Mouse (Mus musculus): ENCODE results near the gene Ckap5. TPM values are rescaled to one million over a fixed set of nuclear protein-coding genes. Genes with fewer than 3 reads are reported as not detected.

The Ckap5 gene
- polyA plus RNA-seq, 1 experiment from 2014 or later, result 81.2 TPM

- no peaks in the 10 kb centered on the region for H3K4me1 ChIP-seq (replicated peaks)
- H3K27ac ChIP-seq, result no peak overlapping the region
- H3K36me3 ChIP-seq, result peaks cover 48% of the 10 kb centered on the region
- WGBS, result 92% methylated on average over 6 of the region's 6 CpGs
- H3K27me3 ChIP-seq (replicated peaks), result no peaks in the 10 kb centered on the region
- no peaks in the 10 kb centered on the region for H3K9me3 ChIP-seq
- H3K4me3 ChIP-seq (replicated peaks), result no peak overlapping the region
- ATAC-seq, result no peak
- H3K9ac ChIP-seq, result no peak overlapping the region
- H3K4me2 ChIP-seq (replicated peaks), result no peak overlapping the region
These were observed 134.4 kb downstream of the Ckap5 start for GRCm38 (mm10) chr2:91660981-91661380.

- Histone ChIP-seq H3K36me3 (peaks cover 43% of the 10 kb centered on the region), H3K27me3 (replicated peaks) (no peaks in the 10 kb centered on the region), H3K27ac (no peak overlapping the region), H3K4me1 (replicated peaks) (no peaks in the 10 kb centered on the region), H3K9ac (no peak overlapping the region), H3K4me3 (replicated peaks) (no peak overlapping the region), H3K4me2 (replicated peaks) (no peak overlapping the region), H3K9me3 (no peaks in the 10 kb centered on the region)
- ATAC-seq, result no peak
These were observed 138.2 kb downstream of the Ckap5 start for GRCm38 (mm10) chr2:91664780-91665179.

GRCm38 (mm10) chr2:91666386-91666910 is 139.9 kb downstream of the Ckap5 start:
- no peak overlapping the region for H3K27ac ChIP-seq
- no peaks in the 10 kb centered on the region for H3K27me3 ChIP-seq (replicated peaks)
- H3K9me3 ChIP-seq, result no peaks in the 10 kb centered on the region
- ATAC-seq, result no peak
- H3K4me2 ChIP-seq (replicated peaks), result no peak overlapping the region
- no peak overlapping the region for H3K9ac ChIP-seq
- 91% methylated on average over 6 of the region's 6 CpGs for WGBS
- peaks cover 50% of the 10 kb centered on the region for H3K36me3 ChIP-seq
- H3K4me1 ChIP-seq (replicated peaks), result no peaks in the 10 kb centered on the region
- no peak overlapping the region for H3K4me3 ChIP-seq (replicated peaks)

GRCm38 (mm10) chr2:91667747-91668146 is 141.2 kb downstream of the Ckap5 start:
- Histone ChIP-seq H3K4me1 (replicated peaks) (no peaks in the 10 kb centered on the region), H3K27me3 (replicated peaks) (no peaks in the 10 kb centered on the region), H3K4me3 (replicated peaks) (no peak overlapping the region), H3K4me2 (replicated peaks) (no peak overlapping the region), H3K36me3 (peaks cover 49% of the 10 kb centered on the region), H3K9ac (no peak overlapping the region), H3K9me3 (no peaks in the 10 kb centered on the region), H3K27ac (no peak overlapping the region)
- ATAC-seq, result peak; percentile 49; the same call in 1 of the 2 replicates
- WGBS, result 60% methylated on average over 2 of the region's 2 CpGs

GRCm38 (mm10) chr2:91669326-91669725 is 142.8 kb downstream of the Ckap5 start:
- 90% methylated on average over 8 of the region's 8 CpGs for WGBS
- Histone ChIP-seq H3K36me3 (peaks cover 36% of the 10 kb centered on the region), H3K9me3 (no peaks in the 10 kb centered on the region), H3K4me3 (replicated peaks) (no peak overlapping the region), H3K27me3 (replicated peaks) (no peaks in the 10 kb centered on the region), H3K9ac (no peak overlapping the region), H3K27ac (no peak overlapping the region), H3K4me2 (replicated peaks) (no peak overlapping the region), H3K4me1 (replicated peaks) (no peaks in the 10 kb centered on the region)
- ATAC-seq, result no peak

- Histone ChIP-seq H3K36me3 (peaks cover 33% of the 10 kb centered on the region), H3K4me1 (replicated peaks) (no peaks in the 10 kb centered on the region), H3K4me3 (replicated peaks) (no peak overlapping the region), H3K27ac (no peak overlapping the region), H3K9ac (no peak overlapping the region), H3K4me2 (replicated peaks) (no peak overlapping the region), H3K9me3 (no peaks in the 10 kb centered on the region), H3K27me3 (replicated peaks) (no peaks in the 10 kb centered on the region)
- ATAC-seq, result no peak
- 86% methylated on average over 6 of the region's 6 CpGs for WGBS
These were observed 143.5 kb downstream of the Ckap5 start for GRCm38 (mm10) chr2:91670038-91670437.

Other genes starting within 250 kb of the Ckap5 start
- gene 1110051M20Rik, start 82.1 kb upstream of the Ckap5 start, polyA plus RNA-seq (2015; fragmentation: Nextera tagmentation; extraction: Ambion mirVana), result 36.3 and 38.6 TPM in 2 replicates
- gene Lrp4, start 69.3 kb upstream of the Ckap5 start, polyA plus RNA-seq (2015; fragmentation: Nextera tagmentation; extraction: Ambion mirVana), result 8.7 and 9.2 TPM in 2 replicates
- 3.4 and 7.2 TPM in 2 replicates for gene F2, start 109.7 kb downstream of the Ckap5 start, polyA plus RNA-seq (2015; fragmentation: Nextera tagmentation; extraction: Ambion mirVana)
- gene Zfp408, start 123.0 kb downstream of the Ckap5 start, polyA plus RNA-seq (2015; fragmentation: Nextera tagmentation; extraction: Ambion mirVana), result 7.8 and 8.0 TPM in 2 replicates
- 140 and 143 TPM in 2 replicates for gene Arhgap1, start 123.1 kb downstream of the Ckap5 start, polyA plus RNA-seq (2015; fragmentation: Nextera tagmentation; extraction: Ambion mirVana)
- 20.4 and 20.7 TPM in 2 replicates for gene Atg13, start 183.8 kb downstream of the Ckap5 start, polyA plus RNA-seq (2015; fragmentation: Nextera tagmentation; extraction: Ambion mirVana)
- 17.0 and 17.8 TPM in 2 replicates for gene Harbi1, start 184.1 kb downstream of the Ckap5 start, polyA plus RNA-seq (2015; fragmentation: Nextera tagmentation; extraction: Ambion mirVana)
- 12.5 and 13.7 TPM in 2 replicates for gene Ambra1, start 203.4 kb downstream of the Ckap5 start, polyA plus RNA-seq (2015; fragmentation: Nextera tagmentation; extraction: Ambion mirVana)

All from intestine, embryonic 15.5 days (tissue).